Mouse (Mus musculus) gastrocnemius, adult 18-20 months (tissue): ENCODE data around the gene Gm20388. TPM values are rescaled to one million over a fixed set of nuclear protein-coding genes. Genes with fewer than 3 reads are reported as not detected.

Experiments used
- DNase-seq: peaks from one replicate; pipeline ENCODE4 v3.0.0; 2021; ENCODE audit warnings: low spot score
- total RNA-seq, 2 experiments: library from RNA; stranded (reverse); gene quantifications; 2 replicates each; pipeline ENCODE4 v1.2.3; 2021

The Gm20388 gene
- total RNA-seq, 2 experiments from 2014 or later = 10.5 to 12.3 TPM

- no peak for DNase-seq
Observed at GRCm38 (mm10) chr8:122927841-122928240, 3017.2 kb downstream of the Gm20388 start.

- DNase-seq = no peak
Observed at GRCm38 (mm10) chr8:122928631-122929224, 3018.1 kb downstream of the Gm20388 start.

GRCm38 (mm10) chr8:122931834-122932560 is 3021.4 kb downstream of the Gm20388 start:
- DNase-seq = no peak

GRCm38 (mm10) chr8:122932561-122932959 is 3021.9 kb downstream of the Gm20388 start:
- no peak for DNase-seq

GRCm38 (mm10) chr8:122933973-122934372 is 3023.3 kb downstream of the Gm20388 start:
- DNase-seq = no peak

GRCm38 (mm10) chr8:122935118-122935517 is 3024.5 kb downstream of the Gm20388 start:
- DNase-seq = no peak

- no peak for DNase-seq
Observed at GRCm38 (mm10) chr8:122935912-122936311, 3025.3 kb downstream of the Gm20388 start.

- DNase-seq = no peak
Observed at GRCm38 (mm10) chr8:122937545-122938053, 3027.0 kb downstream of the Gm20388 start.

GRCm38 (mm10) chr8:122938170-122938569 is 3027.5 kb downstream of the Gm20388 start:
- DNase-seq = no peak

- DNase-seq = no peak
Observed at GRCm38 (mm10) chr8:122938591-122938990, 3027.9 kb downstream of the Gm20388 start.

- no peak for DNase-seq
Observed at GRCm38 (mm10) chr8:122942803-122943713, 3032.4 kb downstream of the Gm20388 start.

- no peak for DNase-seq
Observed at GRCm38 (mm10) chr8:122945775-122946174, 3035.1 kb downstream of the Gm20388 start.

GRCm38 (mm10) chr8:122949701-122950100 is 3039.1 kb downstream of the Gm20388 start:
- no peak for DNase-seq

GRCm38 (mm10) chr8:122951456-122951855 is 3040.8 kb downstream of the Gm20388 start:
- no peak for DNase-seq

GRCm38 (mm10) chr8:122953028-122953427 is 3042.4 kb downstream of the Gm20388 start:
- DNase-seq = no peak

- DNase-seq = no peak
Observed at GRCm38 (mm10) chr8:122954090-122954799, 3043.6 kb downstream of the Gm20388 start.

GRCm38 (mm10) chr8:122955195-122955594 is 3044.6 kb downstream of the Gm20388 start:
- DNase-seq = no peak

GRCm38 (mm10) chr8:122955997-122956396 is 3045.4 kb downstream of the Gm20388 start:
- DNase-seq = no peak

GRCm38 (mm10) chr8:122960323-122960722 is 3049.7 kb downstream of the Gm20388 start:
- DNase-seq = no peak

GRCm38 (mm10) chr8:122960932-122961331 is 3050.3 kb downstream of the Gm20388 start:
- no peak for DNase-seq

GRCm38 (mm10) chr8:122961458-122961857 is 3050.8 kb downstream of the Gm20388 start:
- DNase-seq = no peak
